Mouse (Mus musculus) forebrain, embryonic 14.5 days (tissue): ENCODE results near the gene Zdhhc8. TPM values are rescaled to one million over a fixed set of nuclear protein-coding genes. Genes with fewer than 3 reads are reported as not detected.

ENCODE experiments used
- ATAC-seq: fragments of 200-750 bp; cut with Nextera tagmentation; 2 replicates; pipeline ENCODE4 v1.8.0; 2017; ENCODE audit warnings: mild to moderate bottlenecking, moderate library complexity
- DNase-seq: peaks from one replicate; pipeline ENCODE4 v3.0.0-alpha.2; 2015; ENCODE audit warnings: low spot score
- H3K27ac ChIP-seq: fragments of 300-500 bp; sonication (generic); 2 replicates; pipeline ENCODE4 v1.5.1; 2014; ENCODE audit warnings: low read depth, mild to moderate bottlenecking, control low read depth, low read length, moderate library complexity
- H3K27me3 ChIP-seq: fragments of 300-500 bp; sonication (generic); replicated peaks from 2 replicates; pipeline ENCODE4 v1.6.1; 2014; ENCODE audit warnings: low read length, control low read depth, mixed read lengths; ENCODE audit not compliant: control insufficient read depth, insufficient read depth
- H3K36me3 ChIP-seq: fragments of 300-500 bp; sonication (generic); 2 replicates; pipeline ENCODE4 v1.6.1; 2014; ENCODE audit warnings: low read length, control low read depth; ENCODE audit not compliant: control insufficient read depth, insufficient read depth
- H3K4me1 ChIP-seq: fragments of 300-500 bp; sonication (generic); 2 replicates; pipeline ENCODE4 v1.6.1; 2014; ENCODE audit warnings: antibody characterized with exemption, low read length, control low read depth; ENCODE audit not compliant: control insufficient read depth, insufficient read depth
- H3K4me2 ChIP-seq: fragments of 300-500 bp; sonication (generic); 2 replicates; pipeline ENCODE4 v1.6.1; 2014; ENCODE audit warnings: mild to moderate bottlenecking, control low read depth, low read length
- H3K4me3 ChIP-seq: fragments of 300-500 bp; sonication (generic); 2 replicates; pipeline ENCODE4 v1.5.1; 2014; ENCODE audit warnings: low read depth, low read length, control low read depth
- H3K9ac ChIP-seq: fragments of 300-500 bp; sonication (generic); 2 replicates; pipeline ENCODE4 v1.6.1; 2014; ENCODE audit warnings: mild to moderate bottlenecking, low read length, control low read depth, moderate library complexity
- H3K9me3 ChIP-seq: fragments of 300-500 bp; sonication (generic); replicated peaks from 2 replicates; pipeline ENCODE4 v1.6.1; 2016; ENCODE audit warnings: low read length, control low read depth, mixed read lengths; ENCODE audit not compliant: control insufficient read depth
- WGBS: fragments of 180-500 bp; shearing (Covaris S2); extraction: QIAGEN DNeasy Blood & Tissue Kit; methylation state at CpG from one replicate; pipeline ENCODE4 v1.1.7; 2014; 5-methylcytosine and 5-hydroxymethylcytosine counted together
- microRNA counts: library from miRNA; unstranded; fragments of <30 nt; microRNA quantifications from one replicate; lab custom pipeline; 2016
- microRNA-seq: library from miRNA; unstranded; fragments of <30 nt; microRNA quantifications from one replicate; pipeline ENCODE4, GENCODE M21; 2016
- polyA plus RNA-seq: library from polyadenylated mRNA; unstranded; fragments of >200 nt; fragmentation: Nextera tagmentation; extraction: Ambion mirVana; gene quantifications from 2 replicates; pipeline ENCODE4 v1.2.1, GENCODE M21; 2014

Zdhhc8 gene
- polyA plus RNA-seq, 1 experiment from 2014 or later: 5.9 TPM

GRCm38 (mm10) chr16:18176758-18177157, 58.2 kb downstream of the Zdhhc8 start:
- Histone ChIP-seq H3K4me3 (no peak overlapping the region), H3K27me3 (no peaks in the 10 kb centered on the region), H3K9ac (no peak overlapping the region; the same call in 1 of the 2 replicates), H3K4me1 (peaks cover 4% of the 10 kb centered on the region; the same call in 1 of the 2 replicates), H3K4me2 (no peak overlapping the region), H3K9me3 (no peaks in the 10 kb centered on the region), H3K27ac (no peak overlapping the region), H3K36me3 (no peaks in the 10 kb centered on the region)
- WGBS: 81% methylated on average over 4 of the region's 4 CpGs
- ATAC-seq (no peak), DNase-seq (no peak)

DNA sequence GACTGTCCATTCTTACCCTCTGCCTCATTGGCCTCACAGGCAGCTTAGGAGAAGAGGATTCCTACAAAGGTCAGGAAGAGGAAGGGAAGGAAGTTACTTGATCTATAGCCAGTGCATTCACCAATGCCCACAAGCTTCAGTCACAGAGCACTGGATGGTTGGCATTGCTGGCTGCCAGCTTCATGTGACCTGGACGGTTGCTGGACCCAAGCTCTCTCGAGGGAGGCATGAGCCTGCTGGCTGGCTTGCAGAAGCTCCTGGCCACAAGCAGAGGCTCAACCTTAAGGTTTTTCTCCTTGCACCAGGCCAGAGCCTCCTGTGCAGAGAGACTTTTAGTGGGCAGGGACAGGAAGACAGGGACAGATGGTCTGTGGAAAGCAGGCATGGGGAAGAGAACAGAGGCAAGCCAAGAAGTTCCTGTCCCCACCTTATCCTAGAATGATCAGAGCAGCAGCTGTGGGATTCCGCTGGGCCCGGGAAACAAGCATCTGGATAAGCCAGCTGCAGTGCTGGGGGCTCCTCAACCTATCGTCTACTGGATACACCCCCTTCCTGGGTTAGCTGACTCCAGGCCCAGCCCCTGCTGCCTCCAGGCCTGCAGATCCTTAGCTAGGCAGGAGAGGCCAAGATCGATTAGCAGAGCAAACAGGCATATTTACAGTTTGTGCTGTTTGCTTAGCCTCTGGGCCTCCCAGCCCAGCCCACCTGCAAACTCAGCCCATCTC, 59.0 kb downstream of the Zdhhc8 start:
- Histone ChIP-seq H3K9ac (no peak overlapping the region), H3K4me1 (peaks cover 4% of the 10 kb centered on the region; the same call in 1 of the 2 replicates), H3K27me3 (no peaks in the 10 kb centered on the region), H3K36me3 (no peaks in the 10 kb centered on the region), H3K4me2 (no peak overlapping the region), H3K4me3 (no peak overlapping the region), H3K9me3 (no peaks in the 10 kb centered on the region), H3K27ac (no peak overlapping the region)
- DNase-seq (no peak), ATAC-seq (no peak)
- 70% methylated on average over 6 of the region's 6 CpGs for WGBS

- Histone ChIP-seq H3K27ac (no peak overlapping the region), H3K9ac (no peak overlapping the region), H3K4me1 (peaks cover 4% of the 10 kb centered on the region; the same call in 1 of the 2 replicates), H3K36me3 (no peaks in the 10 kb centered on the region), H3K27me3 (no peaks in the 10 kb centered on the region), H3K9me3 (no peaks in the 10 kb centered on the region), H3K4me3 (no peak overlapping the region), H3K4me2 (no peak overlapping the region)
- 70% methylated on average over 11 of the region's 11 CpGs for WGBS
- ATAC-seq: no peak
- DNase-seq: no peak
Observed at GRCm38 (mm10) chr16:18173788-18174187, 61.1 kb downstream of the Zdhhc8 start.

GRCm38 (mm10) chr16:18173231-18173630, 61.7 kb downstream of the Zdhhc8 start:
- Histone ChIP-seq H3K4me2 (no peak overlapping the region), H3K4me3 (no peak overlapping the region), H3K27me3 (no peaks in the 10 kb centered on the region), H3K4me1 (peaks cover 4% of the 10 kb centered on the region; the same call in 1 of the 2 replicates), H3K9me3 (no peaks in the 10 kb centered on the region), H3K9ac (no peak overlapping the region), H3K27ac (peak overlapping the region; percentile 21; the same call in 1 of the 2 replicates), H3K36me3 (no peaks in the 10 kb centered on the region)
- no peak for DNase-seq
- WGBS: 78% methylated on average over 9 of the region's 9 CpGs
- peak; percentile 36; the same call in 1 of the 2 replicates for ATAC-seq

DNA sequence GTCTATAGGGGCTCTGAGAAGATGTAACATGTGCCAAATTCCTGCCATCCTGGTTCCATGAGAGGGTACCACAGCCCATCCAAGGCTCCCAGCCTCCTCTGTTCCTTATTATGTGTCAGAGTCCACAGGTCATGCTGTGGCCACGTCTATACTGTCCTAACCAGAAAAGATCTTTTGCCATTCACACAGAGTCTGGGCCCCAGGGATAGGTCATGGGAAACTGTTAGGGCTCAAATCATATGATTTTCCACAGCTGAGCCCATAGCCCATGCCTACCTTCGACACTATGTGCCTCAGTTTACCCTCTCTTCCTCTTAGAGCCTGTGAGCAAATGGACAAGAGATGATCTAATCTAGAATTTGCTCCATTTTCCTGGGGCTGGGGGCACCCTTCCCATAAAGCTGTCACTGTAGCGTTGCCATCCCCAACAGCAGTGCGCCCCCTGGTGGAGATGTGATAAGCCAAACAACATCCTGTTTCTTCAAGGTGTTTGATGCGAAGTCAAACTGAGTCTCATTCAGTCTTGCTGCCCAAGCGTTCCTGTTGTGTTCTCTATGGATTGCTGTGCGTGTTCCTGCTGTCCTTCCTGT, 62.6 kb downstream of the Zdhhc8 start:
- no peaks in the 10 kb centered on the region for H3K9me3 ChIP-seq
- H3K27ac ChIP-seq: no peak overlapping the region
- no peaks in the 10 kb centered on the region for H3K27me3 ChIP-seq
- peaks cover 4% of the 10 kb centered on the region; the same call in 1 of the 2 replicates for H3K4me1 ChIP-seq
- DNase-seq (peak; percentile 88), ATAC-seq (peak; percentile 71)
- H3K36me3 ChIP-seq: no peaks in the 10 kb centered on the region
- H3K4me3 ChIP-seq: no peak overlapping the region
- 9% methylated on average over 7 of the region's 7 CpGs for WGBS
- no peak overlapping the region for H3K9ac ChIP-seq
- no peak overlapping the region for H3K4me2 ChIP-seq

MicroRNAs encoded within 50 kb of the gene (microRNA counts, 519-probe panel; counts per million panel counts)
- microRNA mmu-miR-1306 (lab: Ali Mortazavi, UCI): not detected

Small RNA genes within 50 kb of the gene (microRNA-seq; reads per million reads assigned to microRNA genes)
- gene Gm24572: 0.79 reads per million
- 167 reads per million, percentile 63 among the genes with 10 or more reads in this experiment for gene Mir1306

Other genes with a start within 250 kb of the Zdhhc8 start
- 164 and 179 TPM in 2 replicates for gene Dgcr6, start 182.3 kb downstream of the Zdhhc8 start, polyA plus RNA-seq
- gene Prodh, start 144.9 kb downstream of the Zdhhc8 start, polyA plus RNA-seq: 3.1 and 3.3 TPM in 2 replicates
- gene Rtn4r, start 107.5 kb downstream of the Zdhhc8 start, polyA plus RNA-seq: 11.0 and 15.8 TPM in 2 replicates
- gene Ccdc188, start 17.3 kb downstream of the Zdhhc8 start, polyA plus RNA-seq: 0.13 and 0.16 TPM in 2 replicates
- 95.0 and 95.4 TPM in 2 replicates for gene Trmt2a, start 13.5 kb upstream of the Zdhhc8 start, polyA plus RNA-seq
- 527 and 537 TPM in 2 replicates for gene Ranbp1, start 13.6 kb upstream of the Zdhhc8 start, polyA plus RNA-seq
- 1.8 TPM in 1 of 2 replicates, not detected in the other for gene Gm49776, start 23.2 kb upstream of the Zdhhc8 start, polyA plus RNA-seq
- 26.3 and 31.3 TPM in 2 replicates for gene Dgcr8, start 54.1 kb upstream of the Zdhhc8 start, polyA plus RNA-seq
- 78.7 and 81.3 TPM in 2 replicates for gene Tango2, start 113.0 kb upstream of the Zdhhc8 start, polyA plus RNA-seq
- 46.8 and 47.8 TPM in 2 replicates for gene Arvcf, start 113.0 kb upstream of the Zdhhc8 start, polyA plus RNA-seq
- gene Txnrd2, start 191.2 kb upstream of the Zdhhc8 start, polyA plus RNA-seq: 22.0 and 23.5 TPM in 2 replicates
- gene Comt, start 191.7 kb upstream of the Zdhhc8 start, polyA plus RNA-seq: 54.6 and 71.9 TPM in 2 replicates